Mouse (Mus musculus) left cerebral cortex, adult 2 months (tissue): ENCODE results near the gene March2. TPM values are rescaled to one million over a fixed set of nuclear protein-coding genes. Genes with fewer than 3 reads are reported as not detected.

Experiments used
- DNase-seq, 2 experiments: peaks; one replicate each; pipeline ENCODE4 v3.0.0; 2021 to 2022; ENCODE audit warnings: low spot score in 2 of 2, mixed read lengths in 1 of 2; ENCODE audit errors: extremely low spot score in 1 of 2
- H3K27ac ChIP-seq: fragments of 200-600 bp; 2 replicates; pipeline ENCODE4 v1.8.1; 2022
- H3K4me3 ChIP-seq: fragments of 200-600 bp; 2 replicates; pipeline ENCODE4 v1.8.1; 2022
- CTCF ChIP-seq: fragments of 200-600 bp; IDR thresholded peaks from 2 replicates; pipeline ENCODE4 v1.8.1; 2022; ENCODE audit warnings: antibody characterized with exemption, mild to moderate bottlenecking, moderate library complexity
- intact Hi-C: fragments of 180-260 bp; cut with DNase I; formaldehyde crosslinking; loops from one replicate; pipeline ENCODE4 v1.15.1; 2025
- total RNA-seq, 2 experiments: library from RNA; stranded (reverse); gene quantifications; 2 replicates each; pipeline ENCODE4 v1.2.3; 2021

The March2 gene
- total RNA-seq, 2 experiments from 2014 or later: 93.2 to 94.9 TPM

DNA sequence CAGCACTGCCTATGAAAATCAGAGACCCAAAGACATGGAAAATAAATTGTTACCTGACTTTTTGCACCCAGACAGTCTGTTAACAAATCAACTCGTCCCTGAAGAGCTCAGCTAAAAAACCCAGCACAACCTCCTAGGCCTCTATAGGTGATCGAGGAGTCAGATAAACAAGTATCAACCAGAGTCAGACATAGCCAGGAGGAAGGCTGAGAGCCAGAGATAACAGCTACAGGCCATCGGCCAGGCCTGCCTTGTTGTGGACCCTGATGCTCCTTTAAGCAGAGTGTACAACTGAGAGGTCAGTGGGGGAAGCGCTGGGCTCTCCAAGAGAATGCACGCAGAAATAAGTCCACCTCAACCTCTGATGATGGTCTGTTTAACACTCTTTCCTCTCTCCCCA, 5.2 kb downstream of the March2 start:
- no peak for DNase-seq
- intact Hi-C loops: no loop called here
- H3K4me3 ChIP-seq: no peak overlapping the region
- no peak for TF ChIP-seq CTCF
- no peak overlapping the region for H3K27ac ChIP-seq

DNA sequence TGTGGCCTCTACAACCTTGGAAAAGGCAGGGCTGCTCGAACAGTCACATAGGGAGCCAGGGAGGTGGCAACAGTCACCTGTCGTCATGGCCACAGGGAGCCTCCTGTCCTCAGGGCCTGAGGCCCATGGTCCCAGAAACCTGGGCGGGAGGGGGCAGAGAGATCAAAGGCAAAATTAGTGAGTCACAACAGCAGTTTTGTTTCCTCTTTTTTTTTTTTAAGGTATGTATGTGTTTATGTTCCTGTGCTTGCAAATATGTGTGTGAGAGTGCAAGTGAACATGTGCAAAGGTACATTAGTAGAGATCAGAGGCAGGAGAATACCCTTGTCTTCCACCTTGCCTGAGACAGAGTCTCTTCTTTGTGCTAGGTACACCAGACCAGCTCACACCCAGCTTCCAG, 8.6 kb downstream of the March2 start:
- intact Hi-C loops: no loop called here
- no peak for TF ChIP-seq CTCF
- H3K4me3 ChIP-seq: no peak overlapping the region
- no peak overlapping the region for H3K27ac ChIP-seq
- no peak for DNase-seq

DNA sequence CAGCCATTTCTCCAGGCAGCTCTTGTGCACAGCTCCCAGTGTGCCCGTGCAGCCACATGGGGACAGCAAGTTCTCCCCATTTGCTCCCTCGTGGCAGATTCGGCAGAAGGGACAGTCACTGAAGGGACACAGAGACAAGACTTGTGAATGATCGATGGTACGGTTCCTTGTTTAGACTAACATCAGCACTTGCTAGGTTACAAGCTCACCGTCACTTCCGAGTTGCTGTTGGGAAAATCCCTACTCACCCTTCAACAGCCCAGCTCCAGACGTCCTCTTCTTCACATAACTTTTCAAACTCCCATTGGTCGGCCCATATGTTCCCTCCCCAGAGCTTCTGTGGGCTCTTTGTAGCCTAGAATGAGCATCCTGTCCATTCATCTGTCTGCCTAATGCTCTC, 15.4 kb downstream of the March2 start:
- intact Hi-C loops: no loop called here
- H3K4me3 ChIP-seq: no peak overlapping the region
- no peak for DNase-seq
- no peak for TF ChIP-seq CTCF
- H3K27ac ChIP-seq: no peak overlapping the region

DNA sequence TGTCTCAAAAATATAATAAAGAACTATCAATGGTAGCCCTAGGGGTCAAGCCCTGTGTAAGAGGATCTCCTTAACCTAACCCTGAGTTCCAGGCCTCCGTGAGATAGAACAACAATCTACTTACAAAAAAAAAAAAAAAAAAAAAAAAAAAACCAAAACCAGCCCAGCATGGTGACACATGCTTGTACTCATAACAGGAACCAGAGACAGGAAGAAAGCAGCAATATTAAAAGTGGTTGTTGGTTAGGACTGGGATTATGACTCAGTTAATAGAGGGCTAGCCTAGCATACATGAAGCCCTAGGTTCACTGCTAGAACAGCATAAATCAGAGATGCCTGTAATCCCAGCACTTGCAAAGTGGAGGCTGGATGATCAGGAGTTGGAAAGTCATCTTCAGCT, 16.3 kb downstream of the March2 start:
- intact Hi-C loops: no loop called here
- TF ChIP-seq CTCF: no peak

DNA sequence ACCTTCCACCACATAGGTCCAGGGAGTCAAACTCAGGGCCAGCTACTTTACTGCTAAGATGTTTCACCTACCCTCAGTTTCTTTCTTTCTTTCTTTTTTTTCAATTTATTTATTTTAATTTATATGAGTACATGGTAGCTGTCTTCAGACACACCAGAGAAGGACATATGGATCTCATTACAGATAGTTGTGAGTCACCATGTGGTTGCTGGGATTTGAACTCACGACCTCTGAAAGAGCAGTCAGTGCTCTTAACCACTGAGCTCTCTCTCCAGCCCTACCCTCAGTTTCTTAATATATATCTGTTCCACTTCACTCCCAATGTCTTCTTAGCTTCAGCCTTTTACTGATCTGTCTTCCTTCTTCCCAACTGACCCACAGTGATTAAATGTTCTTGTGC, 23.0 kb downstream of the March2 start:
- intact Hi-C loops: no loop called here
- no peak for DNase-seq
- no peak for TF ChIP-seq CTCF
- no peak overlapping the region for H3K27ac ChIP-seq
- no peak overlapping the region for H3K4me3 ChIP-seq

More for the DNA sequence above, 16.3 kb downstream of the March2 start:
- Histone ChIP-seq H3K27ac (no peak overlapping the region), H3K4me3 (no peak overlapping the region)
- DNase-seq: no peak

DNA sequence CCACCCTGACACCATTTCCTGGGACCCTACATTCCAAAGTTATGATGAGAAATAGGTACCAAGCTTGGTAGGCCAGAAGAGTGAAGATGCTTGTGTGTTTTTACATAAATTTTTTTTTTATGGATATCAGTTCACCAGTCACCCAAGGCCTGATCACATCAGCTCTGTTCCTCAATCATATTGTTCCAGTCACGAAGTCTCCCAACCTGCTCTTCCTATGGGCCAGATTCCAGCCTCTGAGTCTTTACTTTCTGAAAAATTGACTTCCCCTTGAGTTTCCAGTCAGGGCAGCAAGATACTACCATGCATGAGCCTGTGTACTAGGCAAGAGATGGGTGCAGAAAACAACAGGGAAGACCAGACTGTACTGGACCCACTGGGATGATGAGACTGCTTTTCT, 31.7 kb downstream of the March2 start, which contains the start of gene Hnrnpm:
Hnrnpm (minus strand) TSS at position 101 of the 400 bp plus-strand sequence.
- no peak for DNase-seq
- no peak for TF ChIP-seq CTCF
- peak within 1 kb of the TSS; percentile 82 for H3K4me3 ChIP-seq
- peak within 1 kb of the TSS; percentile 92; the same call in 1 of the 2 replicates for H3K27ac ChIP-seq
- intact Hi-C loops: no loop called here

DNA sequence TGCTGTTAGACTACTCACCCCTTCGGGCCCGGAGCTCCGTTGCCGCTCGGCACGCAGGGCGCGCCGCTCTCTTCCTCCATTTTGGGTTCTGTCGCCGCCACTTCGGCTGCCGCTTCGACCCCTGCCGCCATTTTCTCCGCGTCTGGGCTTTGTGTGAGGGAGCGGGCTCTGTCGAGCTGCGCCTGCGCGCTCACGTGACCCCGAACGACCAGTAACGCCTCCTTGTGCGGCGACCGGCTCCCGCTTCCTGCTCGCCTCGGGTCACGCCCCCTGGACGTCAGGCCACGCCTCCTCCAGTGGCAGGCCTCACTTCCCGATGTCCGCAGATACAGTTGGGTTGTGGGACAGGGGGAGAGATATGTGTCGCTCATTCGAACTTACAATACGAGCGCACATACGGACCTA, 33.2 kb downstream of the March2 start:
- intact Hi-C loops: loop anchor here (2.0 kb wide), 1 partner anchor 76 kb away; the partner anchor contains the start of gene Rab11b
- Histone ChIP-seq H3K4me3 (peak overlapping the region; percentile 82), H3K27ac (peak overlapping the region; percentile 92)
- TF ChIP-seq CTCF: no peak
- DNase-seq: peak; percentile 96 to 98

DNA sequence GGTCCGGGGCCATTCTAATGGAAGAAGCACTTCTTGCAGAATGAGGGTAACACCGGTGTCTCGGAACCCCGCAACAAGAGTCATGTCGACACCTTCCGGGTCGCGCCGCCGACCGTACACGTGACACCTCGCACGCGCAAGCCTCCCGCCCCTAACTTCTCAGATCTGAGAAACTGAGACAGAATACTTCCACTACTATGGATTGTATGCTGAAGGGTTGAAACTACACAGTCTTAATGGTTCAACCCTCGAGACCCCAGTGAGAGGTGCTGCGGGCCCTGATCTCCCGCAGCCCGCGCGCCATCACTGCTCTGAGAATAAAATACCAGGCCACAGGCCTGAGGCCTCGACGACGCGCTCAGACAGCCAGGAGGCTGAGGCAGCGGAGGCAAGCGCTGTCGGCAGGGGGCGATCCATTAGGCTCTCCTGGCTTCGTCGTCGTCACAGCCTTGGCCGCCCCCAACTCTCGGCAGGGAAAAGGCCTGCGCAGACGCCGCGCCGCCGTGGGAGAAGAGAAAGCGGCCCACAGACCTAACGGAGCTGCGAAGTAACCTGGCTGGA, 33.7 kb downstream of the March2 start:
- intact Hi-C loops: loop anchor here (2.0 kb wide), 1 partner anchor 76 kb away; the partner anchor contains the start of gene Rab11b
- Histone ChIP-seq H3K4me3 (peak overlapping the region; percentile 82), H3K27ac (peak overlapping the region; percentile 92)
- peak; percentile 56 for TF ChIP-seq CTCF
- peak; percentile 76 to 80 for DNase-seq

DNA sequence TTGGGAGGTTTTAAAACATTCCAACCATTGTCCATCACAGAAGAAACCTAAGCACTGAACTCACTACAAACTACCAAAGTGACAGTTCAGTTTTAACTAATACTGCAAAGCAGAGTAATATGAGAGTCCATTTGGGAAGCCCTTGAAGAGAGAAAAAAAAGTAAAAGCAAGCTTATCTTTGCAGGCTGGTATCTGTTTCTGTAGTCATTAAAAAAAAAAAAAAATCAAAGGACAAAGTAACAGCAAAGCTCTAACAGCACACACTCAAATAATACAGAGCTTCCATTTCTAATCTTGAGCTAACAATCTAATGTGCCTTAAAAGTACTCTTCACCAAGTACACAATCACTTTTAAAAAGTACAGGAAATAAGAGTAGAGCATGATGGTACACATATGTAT, 36.7 kb downstream of the March2 start:
- Histone ChIP-seq H3K27ac (no peak overlapping the region), H3K4me3 (no peak overlapping the region)
- no peak for TF ChIP-seq CTCF
- DNase-seq: no peak
- intact Hi-C loops: no loop called here

DNA sequence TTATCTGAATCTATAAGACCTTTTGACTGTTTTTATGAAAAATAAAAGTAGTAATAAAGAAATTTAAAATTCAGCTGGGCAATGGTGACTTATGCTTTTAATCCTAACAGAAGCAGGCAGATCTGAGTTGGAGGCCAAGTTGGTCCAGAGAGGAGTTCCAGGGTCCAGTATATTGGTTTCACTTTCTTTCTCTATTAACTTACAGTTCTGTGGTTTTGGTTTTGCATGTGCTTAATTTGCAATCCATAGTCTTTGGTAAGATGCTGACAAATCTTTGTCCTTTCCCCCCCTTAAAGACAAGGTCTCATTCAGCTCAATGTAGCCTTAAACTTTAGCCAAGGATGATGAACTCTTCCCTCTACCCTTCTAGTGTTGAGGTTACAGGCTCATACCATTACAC, 39.7 kb downstream of the March2 start:
- DNase-seq: no peak
- Histone ChIP-seq H3K4me3 (no peak overlapping the region), H3K27ac (no peak overlapping the region)
- TF ChIP-seq CTCF: no peak
- intact Hi-C loops: no loop called here

DNA sequence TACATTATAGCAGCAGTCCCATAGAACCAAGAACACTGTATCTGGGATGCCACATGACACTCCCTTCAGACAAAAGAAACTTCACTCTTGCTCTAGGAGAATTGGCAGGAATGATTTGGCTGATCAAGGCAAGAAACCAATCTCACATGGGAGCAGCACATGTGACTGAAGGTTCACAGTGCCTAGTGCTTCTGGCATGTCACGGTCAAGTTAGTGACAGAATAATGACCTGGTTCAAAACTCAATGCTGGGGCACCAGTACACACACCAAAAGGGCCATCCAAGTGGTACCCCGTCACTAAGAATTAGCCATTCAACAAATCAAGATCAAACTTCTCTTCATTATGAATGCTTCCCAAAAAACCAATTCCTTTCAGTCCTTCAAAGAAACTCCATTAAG, 42.4 kb downstream of the March2 start:
- no peak for TF ChIP-seq CTCF
- Histone ChIP-seq H3K27ac (no peak overlapping the region), H3K4me3 (no peak overlapping the region)
- no peak for DNase-seq
- intact Hi-C loops: no loop called here

DNA sequence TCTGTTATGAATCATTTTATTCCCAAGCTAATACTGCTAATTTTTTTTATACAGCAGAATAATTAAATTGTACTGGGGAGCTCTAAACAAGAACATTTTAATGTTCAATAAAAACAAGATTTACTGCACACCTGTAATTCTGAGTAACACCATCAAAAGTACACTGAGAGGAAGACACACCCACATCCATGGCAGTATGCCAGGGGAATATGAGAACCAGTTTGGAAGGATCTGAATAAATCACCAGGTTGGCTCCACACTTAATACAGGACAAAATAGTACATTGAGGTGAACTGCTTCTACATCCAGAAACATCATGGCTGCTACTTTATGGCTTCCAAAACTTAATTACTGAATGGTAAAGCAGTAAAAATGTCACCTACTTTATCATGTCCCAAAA, 43.0 kb downstream of the March2 start:
- Histone ChIP-seq H3K27ac (no peak overlapping the region), H3K4me3 (no peak overlapping the region)
- no peak for DNase-seq
- intact Hi-C loops: no loop called here
- TF ChIP-seq CTCF: no peak

DNA sequence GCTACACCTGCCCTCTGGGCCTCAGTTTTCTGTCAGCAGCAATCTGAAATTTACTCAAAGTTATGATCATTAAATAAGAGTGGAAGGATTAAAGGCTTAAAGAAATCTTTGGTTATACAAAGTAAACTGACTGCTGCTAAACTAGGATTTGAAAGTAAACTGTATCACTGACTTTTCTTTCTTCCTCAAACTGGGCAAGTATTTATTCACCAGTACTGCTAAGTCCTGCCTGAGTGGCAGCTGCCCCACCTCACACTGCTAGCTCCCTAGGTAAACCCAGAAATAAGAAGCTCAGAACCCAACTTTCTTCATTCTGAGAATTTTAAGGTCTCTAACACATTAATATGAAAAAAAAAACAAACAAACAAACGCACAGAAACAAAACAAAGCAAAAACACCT, 44.6 kb downstream of the March2 start:
- intact Hi-C loops: no loop called here
- DNase-seq: no peak
- TF ChIP-seq CTCF: no peak

More for the DNA sequence above, 44.6 kb downstream of the March2 start:
- no peak overlapping the region for H3K27ac ChIP-seq
- no peak overlapping the region for H3K4me3 ChIP-seq
